Mouse (Mus musculus) spleen, postnatal 4 days (tissue): ENCODE data around the gene Nup107.
"Not testable (repeated sequence)": the region's sequence is repeated elsewhere in the genome, so short reads cannot be mapped to it uniquely, and the experiment has no call there.

ENCODE experiments used
- DNase-seq, 2 experiments: peaks; one replicate each; pipeline ENCODE4 v3.0.0; 2022; ENCODE audit warnings: low spot score in 2 of 2

Nup107 gene

DNA sequence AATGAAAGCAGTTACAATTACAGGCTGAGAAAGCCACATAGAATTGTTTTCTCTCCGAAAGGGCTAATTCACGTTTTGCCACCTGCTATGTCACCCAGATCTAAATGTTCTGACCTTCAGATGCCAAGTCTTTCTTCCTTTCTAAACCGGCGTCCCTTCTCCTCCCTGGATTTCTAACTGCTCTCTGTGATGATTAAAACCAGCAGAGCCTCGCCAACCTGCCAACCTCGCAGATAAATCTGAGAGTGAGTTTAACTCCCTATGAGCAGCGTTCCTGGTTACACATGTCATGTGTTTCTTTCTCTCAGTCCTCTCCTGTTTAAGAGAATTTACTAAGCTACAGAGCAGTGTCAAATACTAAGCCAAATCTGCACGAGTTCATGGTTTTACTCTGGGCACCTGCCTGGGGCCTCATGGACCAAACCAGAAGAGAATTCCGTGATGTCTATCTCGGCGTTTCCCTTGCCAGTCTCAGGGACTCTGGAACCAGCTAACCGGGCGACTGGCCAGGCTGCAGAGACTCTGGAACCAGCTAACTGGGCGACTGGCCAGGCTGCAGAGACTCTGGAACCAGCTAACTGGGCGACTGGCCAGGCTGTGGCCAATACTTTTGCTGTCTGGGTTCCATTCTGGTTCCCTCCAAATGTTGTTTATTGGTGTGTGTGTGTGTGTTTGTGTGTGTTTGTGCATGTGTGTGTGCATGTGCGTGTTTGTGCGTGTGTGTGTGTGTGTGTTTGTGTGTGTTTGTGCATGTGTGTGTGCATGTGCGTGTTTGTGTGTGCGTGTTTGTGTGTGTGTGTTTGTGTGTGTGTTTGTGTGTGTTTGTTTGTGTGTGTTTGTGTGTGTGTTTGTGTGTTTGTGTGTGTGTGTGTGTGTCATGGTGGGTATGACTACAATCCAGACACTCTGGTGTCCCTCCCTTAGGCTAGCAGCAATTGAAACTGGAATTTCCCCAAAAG lies 74.1 kb downstream of the Nup107 start:
- DNase-seq: no peak

DNA sequence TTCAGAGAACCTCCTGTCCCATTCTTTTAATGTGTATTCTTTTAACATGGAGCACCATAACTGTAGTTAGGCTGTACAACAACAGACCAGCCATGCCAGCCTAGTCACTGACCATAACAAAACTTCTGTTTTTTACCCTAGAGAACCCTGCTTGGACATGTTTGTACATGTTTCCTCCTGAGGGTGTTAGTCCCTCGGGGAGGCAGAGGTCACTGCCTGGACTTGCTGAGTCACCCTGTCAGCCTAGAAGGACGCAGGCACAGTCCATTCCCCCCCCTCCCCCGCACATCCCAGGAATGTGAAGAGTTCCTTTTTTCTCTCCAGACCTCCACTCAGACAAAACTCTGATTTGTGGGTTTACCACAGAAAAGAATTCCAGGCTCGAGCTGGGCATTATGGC lies 74.9 kb downstream of the Nup107 start:
- DNase-seq: no peak

DNA sequence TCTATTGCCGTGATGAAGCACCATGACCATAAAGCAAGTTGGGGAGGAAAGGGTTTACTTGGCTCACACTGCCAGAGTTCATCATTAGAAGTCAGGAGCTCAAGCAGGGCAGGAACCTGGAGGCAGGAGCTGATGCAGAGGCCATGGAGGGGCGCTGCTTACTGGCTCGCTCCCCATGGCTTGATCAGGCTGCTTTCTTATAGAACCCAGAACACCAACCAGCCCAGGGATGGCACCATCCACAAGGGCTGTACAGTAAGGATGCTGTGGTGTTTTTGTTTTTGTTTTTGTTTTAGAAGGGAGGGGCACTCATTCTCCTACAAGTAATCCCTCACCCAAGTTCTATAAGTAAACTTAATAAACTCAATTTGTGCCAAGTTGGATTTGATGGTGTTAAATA lies 75.8 kb downstream of the Nup107 start:
- DNase-seq: no peak

DNA sequence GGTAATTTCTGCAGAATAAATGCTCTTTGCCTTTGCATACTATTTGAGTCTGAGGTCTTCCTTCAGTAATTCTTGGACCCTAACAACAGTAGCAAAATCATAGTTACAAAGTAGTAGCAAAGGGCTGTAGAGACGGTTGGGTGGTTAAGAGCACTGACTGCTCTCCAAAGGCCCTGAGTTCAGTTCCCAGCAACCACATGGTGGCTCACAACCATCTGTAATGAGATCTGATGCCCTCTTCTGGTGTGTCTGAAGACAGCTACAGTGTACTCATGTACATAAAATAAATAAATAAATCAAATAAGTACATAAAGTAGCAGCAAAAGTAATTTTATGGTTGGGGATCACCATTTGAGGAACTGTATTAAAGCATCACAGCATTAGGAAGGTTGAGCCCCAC lies 76.9 kb downstream of the Nup107 start:
- not testable (repeated sequence) for DNase-seq

DNA sequence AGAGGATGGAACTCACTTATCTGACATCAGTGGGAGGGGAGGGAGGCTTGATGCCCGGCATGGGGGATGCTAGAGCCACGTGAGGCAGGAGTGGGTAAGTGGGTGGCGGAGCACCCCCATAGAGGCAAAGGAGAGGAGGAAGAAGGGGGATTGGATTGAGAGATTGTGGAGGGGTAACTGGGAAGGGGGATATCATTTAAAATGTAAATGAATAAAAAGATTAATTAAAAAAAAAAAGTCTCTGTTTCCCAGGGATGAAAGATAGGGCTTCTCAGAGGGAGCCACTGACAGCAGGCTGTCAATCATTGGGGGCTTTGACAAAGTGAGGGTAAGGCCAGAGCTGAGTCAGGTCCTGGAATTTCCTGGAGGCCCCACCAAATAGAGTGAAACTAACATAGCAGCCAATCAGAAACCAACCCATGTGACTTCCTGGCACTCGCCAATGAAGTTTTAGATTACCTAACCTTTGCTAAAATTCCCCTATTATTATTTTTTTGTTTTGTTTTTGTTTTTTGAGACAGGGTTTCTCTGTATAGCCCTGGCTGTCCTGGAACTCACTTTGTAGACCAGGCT lies 77.5 kb downstream of the Nup107 start:
- no peak for DNase-seq

DNA sequence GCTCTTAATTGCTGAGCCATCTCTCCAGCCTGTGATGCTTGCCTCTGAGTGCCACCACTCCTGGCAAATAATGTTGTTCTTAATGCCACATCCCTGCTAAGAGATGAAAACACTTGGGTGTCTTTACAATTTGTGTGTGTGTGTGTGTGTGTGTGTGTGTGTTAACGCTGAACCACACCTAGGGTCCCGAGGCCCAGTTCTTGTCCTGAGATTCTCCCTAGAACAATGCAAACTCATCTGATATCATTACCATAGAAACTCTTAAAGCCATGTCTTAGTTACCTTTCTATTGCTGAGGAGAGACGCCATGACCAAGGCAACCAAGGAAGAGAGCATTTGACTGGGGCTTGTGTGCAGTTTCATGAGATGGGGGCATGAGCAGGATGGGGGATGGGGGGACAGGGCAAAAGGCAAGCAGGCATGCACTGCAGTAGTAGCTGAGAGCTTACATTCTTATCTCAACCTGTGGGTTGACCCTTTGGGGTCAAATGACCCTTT lies 78.4 kb downstream of the Nup107 start:
- no peak for DNase-seq

DNA sequence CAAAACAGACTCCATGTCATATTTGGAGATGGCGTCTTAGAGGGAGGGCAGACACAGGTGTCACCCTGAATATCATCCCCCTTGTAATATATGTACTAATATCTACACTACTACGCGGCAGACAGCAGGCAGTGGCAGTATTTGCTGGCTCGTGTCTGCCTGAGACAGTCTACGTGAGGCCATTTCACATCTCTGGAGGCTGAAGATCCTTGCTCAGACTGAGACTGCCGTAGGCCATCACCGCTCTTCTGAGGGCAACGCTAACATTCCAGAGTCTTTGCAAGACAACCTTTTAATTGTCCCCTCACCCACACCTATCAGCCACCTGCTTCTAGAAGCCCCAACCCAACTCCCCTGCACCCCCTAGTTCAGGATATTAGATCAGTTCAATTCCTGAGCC lies 79.0 kb downstream of the Nup107 start:
- DNase-seq: no peak

DNA sequence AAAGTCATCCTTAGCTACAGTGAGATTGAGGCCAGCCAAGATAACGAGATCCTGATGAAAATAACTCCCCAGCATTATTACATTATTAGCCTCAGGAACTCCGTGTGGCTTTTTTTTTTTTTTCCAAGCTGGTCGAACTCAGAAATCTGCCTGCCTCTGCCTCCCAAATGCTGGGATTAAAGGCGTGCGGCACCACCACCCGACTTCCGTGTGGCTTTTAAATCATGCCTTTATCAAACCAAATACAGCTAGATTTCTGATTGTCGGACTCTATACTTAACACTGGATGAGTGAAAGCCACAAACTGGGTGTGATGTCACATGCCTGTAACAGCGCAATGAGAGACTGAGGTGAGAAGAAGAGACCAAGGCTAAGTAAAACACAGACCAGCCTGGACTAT lies 79.6 kb downstream of the Nup107 start:
- no peak for DNase-seq

DNA sequence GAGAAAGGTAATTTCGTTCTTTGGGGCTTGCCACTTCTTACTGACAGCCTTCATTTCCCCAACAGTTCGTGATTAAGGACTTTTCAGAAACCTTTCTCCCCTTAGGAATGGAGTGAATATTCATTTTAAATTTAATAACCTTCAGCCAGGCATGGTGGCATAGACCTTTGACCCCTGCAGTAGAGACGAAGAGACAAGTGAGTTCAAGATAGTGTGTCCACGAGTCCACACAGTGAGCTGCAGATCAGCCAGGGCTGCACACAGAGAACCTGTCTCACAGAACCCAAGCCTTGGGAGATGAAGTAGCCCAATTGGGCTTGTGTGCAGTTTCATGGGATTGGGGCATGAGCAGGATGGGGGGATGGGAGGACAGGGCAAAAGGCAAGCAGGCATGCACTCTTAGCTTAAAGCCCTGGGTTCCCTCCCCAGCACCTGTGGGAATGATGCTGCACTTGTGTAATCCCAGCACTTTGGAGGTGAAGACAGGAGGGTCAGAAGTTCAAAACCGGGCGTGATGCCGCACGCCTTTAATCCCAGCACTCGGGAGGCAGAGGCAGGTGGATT lies 80.2 kb downstream of the Nup107 start:
- DNase-seq: no peak

DNA sequence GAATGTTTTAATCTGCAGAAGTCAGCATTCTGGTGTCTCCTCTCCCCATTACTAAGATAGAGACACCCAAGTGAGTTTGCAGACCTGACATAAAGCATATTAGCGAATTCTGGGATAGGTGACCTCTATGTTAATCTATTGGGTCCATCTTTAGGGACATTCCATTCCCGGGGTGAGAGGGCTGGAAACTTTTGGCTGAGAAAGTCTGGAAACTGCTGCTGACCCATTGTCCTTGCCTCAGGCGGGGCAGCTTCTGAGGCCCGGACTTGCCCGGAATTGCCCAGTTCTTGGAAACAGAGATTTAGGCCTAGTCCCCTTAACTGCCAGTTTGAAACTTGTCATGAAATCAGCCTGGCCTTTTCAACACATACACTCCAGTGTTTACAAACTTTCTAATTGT lies 81.1 kb downstream of the Nup107 start:
- DNase-seq: no peak

DNA sequence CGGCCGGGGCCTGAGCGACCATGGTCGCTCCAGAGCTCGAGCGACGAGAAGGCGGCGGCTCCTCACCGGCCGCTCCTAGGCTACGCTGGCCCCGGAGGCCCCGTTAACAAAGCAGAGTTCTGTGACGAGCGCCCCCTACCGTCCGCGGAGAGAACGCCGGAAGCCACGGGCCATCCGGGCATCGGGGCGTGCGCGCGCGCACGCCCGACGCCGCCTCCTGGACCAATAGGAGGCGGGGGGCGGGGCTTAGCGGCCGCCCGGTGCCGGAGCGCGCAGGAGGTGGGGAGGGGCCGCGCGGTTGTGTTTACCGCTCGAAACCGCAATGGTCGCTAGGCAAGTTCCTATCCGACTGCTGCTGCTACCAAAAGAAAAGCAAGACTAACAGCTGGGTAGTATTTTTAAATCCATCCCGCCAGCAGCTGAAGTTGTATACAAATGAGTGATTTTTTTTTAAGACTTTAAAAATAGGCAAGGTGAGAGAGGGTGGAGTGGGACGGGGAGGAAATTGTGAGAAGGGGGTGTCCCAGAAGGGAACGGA lies 81.8 kb downstream of the Nup107 start, which contains the start of gene Mdm2:
Gene Mdm2, minus strand, starts transcription at position 155 of the 538 bp plus-strand sequence.
- DNase-seq: peak; percentile 99 to 100

DNA sequence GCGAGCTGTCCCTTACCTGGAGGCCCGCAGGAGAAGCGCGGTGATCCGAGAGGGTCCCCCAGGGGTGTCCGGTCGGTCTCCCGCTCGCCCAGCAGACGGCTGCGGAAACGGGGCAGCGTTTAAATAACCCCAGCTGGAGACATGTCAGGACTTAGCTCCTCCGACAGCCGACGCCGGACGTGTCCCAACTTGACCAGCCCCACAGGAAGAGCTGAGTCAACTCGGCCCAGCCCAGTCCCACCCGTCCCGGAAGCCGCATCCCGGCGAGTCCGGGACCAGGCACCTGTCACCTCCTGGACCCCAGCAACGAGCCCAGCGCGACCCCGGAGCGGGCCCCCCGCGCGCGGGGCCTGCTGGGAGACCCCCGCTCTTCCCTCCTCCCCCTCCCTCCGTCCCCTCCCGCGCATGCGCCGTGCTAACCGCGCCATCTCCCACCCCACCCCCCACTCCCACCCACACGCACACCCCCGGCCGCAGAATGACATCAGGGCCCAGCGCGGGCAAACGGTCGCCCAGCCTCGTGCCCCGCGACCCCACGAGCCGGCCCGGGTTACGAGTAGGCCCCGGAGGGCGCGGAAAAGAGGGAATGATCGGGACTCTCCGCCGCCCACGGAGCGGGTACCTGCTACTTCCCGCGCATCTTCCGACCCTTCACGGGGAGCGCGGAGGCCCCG lies 82.4 kb downstream of the Nup107 start:
- peak; percentile 74 to 88 for DNase-seq

DNA sequence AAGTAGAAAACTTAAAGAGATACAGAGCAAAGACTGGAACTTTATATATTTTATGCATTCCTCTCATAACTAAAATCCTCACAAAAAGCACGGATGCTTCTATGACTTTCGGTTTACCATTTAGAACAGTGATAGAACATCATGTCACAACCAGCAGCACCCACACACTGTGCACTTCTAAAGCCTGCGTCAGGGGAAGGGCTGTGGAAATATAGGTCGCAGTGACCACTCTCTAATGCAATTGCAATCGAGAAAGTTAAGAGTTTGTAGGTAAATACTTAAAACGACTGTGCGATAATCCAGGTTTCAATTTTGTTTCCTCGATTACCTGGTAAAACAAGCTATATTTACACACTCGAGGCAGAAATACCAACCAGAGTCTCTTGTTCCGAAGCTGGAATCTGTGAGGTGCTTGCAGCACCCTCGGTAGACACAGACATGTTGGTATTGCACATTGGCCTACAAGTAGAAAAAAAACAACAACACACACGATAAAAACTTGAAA lies 83.1 kb downstream of the Nup107 start:
- no peak for DNase-seq

DNA sequence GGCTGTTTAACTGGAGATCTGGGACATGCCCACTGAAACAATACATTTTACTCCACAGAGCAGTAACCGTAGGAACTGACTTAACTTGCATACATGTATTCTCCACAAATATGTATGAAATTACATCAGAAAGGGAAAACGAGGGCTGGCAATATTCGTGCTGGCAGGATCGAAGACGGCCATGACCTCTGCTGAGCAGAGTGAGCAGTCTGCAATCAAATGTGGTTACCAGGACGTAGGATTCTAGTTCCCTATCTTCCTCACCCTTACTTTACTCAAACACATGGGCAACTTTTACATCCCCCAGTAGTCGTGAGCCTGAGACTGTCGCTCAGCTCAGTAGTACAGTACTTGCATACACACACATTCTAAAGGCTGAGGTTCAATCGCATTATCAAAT lies 83.6 kb downstream of the Nup107 start:
- DNase-seq: no peak

DNA sequence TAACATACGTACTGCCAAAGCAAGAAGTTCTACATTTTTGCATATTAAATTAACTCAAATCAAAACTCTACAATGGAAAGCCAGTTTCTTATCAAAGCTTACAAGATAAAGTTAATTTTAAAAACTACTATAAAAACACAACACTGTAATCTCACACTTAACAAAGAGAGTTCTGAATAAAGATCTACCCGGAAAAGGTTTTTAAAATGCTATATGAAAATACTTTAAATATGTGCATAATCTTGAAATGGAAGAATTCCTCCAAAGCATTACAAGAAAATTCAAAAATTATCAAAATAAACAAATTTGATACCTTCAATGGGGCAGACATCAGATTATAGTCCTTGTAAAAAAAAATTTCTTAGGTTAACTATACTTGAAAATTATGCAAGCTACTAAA lies 84.1 kb downstream of the Nup107 start:
- DNase-seq: no peak

DNA sequence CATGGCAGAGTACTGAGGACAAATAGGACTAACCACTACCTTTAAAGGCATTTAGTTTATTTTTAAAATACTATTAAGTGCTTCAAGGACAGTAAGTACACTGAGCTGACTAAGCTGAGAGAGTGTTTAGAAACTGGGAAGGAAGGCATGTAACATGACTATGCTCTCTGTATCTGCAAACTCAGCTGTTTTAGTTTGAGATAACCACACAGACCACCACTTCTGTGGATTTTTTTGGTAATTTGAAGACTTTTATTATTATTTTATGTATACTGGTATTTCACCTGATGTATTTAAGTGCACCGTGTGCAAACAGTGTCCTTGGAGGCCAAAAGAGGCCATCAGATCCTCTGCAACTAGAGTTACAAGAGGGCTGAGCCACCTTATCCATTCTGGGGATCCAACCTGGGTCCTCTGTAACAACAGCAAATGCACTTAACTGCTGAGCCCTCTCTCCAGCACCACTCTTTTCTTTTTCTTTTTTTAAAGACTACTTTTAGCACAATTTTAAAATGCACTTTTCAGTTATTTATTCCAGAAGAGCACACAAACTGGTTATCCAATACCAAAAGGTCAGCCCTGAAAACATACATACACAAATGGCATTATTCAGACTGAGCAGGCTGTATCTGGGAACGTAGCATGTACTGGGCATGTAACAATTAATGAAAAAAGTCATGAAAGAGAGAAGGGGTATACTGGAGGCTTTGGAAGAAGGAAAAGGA lies 85.2 kb downstream of the Nup107 start:
- DNase-seq: no peak

DNA sequence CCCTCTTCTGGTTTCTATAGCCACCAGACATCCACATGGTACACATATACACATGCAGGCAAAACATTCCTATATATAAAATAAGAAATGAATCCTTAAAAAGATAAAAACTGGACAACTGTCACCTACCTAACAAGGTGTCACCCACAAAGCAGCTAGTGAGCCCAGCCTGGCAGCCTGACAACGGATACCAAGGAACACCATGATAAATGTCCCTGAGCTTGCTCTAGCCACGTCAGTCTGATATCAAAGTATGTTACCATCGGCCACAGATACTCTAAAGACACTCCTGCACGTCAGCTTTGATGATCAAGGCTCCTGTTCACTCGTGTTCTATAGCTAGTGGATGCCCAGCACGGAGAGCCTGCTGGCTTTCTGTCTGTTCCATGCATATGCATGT lies 86.1 kb downstream of the Nup107 start:
- no peak for DNase-seq

DNA sequence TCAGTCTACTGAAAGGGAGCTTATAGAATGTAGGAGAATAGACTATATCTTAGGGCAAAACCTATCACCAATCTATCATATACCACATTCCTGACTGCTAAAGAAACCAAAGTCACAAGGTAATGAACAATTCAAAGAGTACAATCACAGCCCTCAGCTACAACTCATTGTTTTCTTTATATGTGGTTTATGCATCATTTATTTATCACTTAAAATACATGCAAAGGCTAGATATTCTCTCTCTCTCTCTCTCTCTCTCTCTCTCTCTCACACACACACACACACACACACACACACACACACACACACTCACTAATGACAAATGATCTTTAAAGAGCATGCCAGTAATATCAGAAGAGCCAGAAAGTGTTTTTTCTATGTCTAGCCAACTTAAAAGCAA lies 86.7 kb downstream of the Nup107 start:
- no peak for DNase-seq

DNA sequence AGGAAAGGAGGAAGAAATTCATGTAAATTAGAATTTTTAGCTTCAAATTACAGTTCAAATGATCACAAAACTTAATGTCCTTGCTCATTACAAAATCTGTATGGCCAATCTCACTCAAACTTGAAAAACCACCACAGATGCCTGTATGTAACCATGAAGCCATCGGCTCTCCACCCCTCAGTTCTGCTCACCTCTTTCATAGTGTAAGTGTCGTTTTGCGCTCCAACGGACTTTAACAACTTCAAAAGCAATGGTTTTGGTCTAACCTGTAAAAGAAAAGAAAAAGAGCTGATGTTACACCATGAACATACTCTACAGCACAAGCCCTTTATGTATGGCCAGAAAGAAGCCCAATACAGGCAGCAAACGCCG lies 87.6 kb downstream of the Nup107 start:
- no peak for DNase-seq

DNA sequence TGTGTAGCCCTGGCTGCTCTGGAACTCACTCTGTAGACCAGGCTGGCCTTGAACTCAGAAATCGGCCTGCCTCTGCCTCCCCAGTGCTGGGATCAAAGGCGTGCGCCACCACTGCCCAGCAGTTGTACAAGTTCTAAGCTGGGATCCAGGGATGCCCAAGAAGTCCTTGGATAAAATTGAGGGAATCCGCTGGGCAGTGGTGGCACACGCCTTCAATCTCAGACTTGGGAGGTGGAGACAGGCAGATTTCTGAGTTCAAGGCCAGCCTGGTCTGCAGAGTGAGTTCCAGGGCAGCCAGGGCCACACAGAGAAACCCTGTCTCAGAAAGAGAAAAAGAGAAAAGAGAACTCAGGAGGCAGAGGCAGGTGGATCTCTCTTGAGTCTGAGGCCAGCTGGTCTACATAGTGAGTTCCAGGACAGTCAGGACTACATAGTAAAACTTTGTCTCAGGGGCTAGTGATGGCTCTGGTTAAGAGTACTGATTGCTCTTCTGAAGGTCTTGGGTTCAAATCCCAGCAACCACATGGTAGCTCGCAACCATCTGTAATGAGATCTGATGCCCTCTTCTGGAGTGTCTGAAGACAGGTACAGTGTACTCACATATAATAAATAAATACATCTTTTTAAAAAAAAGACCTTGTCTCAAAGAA lies 88.1 kb downstream of the Nup107 start:
- not testable (repeated sequence) for DNase-seq

DNA sequence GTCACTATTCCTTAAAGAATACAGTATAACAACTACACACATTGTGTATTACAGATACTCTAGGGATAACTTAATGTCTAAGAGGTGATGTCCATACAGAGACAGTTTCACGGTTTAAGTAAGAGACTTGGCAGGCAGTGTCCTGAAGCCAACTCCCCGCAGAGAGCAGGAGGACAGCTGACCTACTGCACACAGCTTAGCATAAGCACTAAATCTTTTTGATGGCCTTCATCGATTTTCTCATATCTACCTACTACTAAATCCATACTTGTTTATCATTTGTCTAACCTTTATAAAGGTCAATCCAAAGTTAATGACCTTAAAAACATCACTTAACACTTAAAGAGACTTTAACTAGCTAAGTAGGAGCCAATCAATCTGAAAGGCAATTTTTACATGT lies 89.0 kb downstream of the Nup107 start:
- DNase-seq: no peak
